Mouse (Mus musculus): ENCODE results near the gene Pde6d. TPM values are rescaled to one million over a fixed set of nuclear protein-coding genes. Genes with fewer than 3 reads are reported as not detected.
A peak's percentile ranks its signal among the peaks of the same experiment; 100 is the strongest.

The Pde6d gene
- polyA plus RNA-seq, 2 experiments, result 63.0 to 63.2 TPM

- Histone ChIP-seq H3K27me3 (ENCODE audit: control insufficient read depth, insufficient read depth, low read length) (no peaks in the 10 kb centered on the region), H3K36me3 (ENCODE audit: control insufficient read depth, insufficient read depth, low read length) (no peaks in the 10 kb centered on the region), H3K4me3 (replicated peaks; ENCODE audit: low read length) (no peak overlapping the region), H3K9ac (ENCODE audit: low read depth, low read length, severe bottlenecking) (0 out of 2 replicates have a peak overlapping the region, but pooled peaks have one; percentile 12), H3K4me1 (ENCODE audit: control insufficient read depth, insufficient read depth, low read length) (peaks cover 37% of the 10 kb centered on the region), H3K9me3 (ENCODE audit: control insufficient read depth, low read length) (no peaks in the 10 kb centered on the region), H3K4me2 (replicated peaks; ENCODE audit: low read depth, low read length, severe bottlenecking) (no peak overlapping the region), H3K27ac (replicated peaks; ENCODE audit: low read depth, low read length) (no peak overlapping the region)
- ATAC-seq (ENCODE audit: low FRiP score, low read depth) (no peak), DNase-seq (ENCODE audit: low spot score) (no peak)
- no peak for TF ChIP-seq POLR2A (IDR thresholded peaks at IDR 0.05; ENCODE audit: borderline replicate concordance, extremely low read depth, insufficient read depth, insufficient read length)
- WGBS, result 80% methylated on average over 1 of the region's 1 CpGs
These were observed 83.8 kb downstream of the Pde6d start for GRCm38 (mm10) chr1:86498611-86499010.

GRCm38 (mm10) chr1:86497986-86498385 lies 84.4 kb downstream of the Pde6d start:
- Histone ChIP-seq H3K9me3 (ENCODE audit: control insufficient read depth, low read length) (no peaks in the 10 kb centered on the region), H3K9ac (ENCODE audit: low read depth, low read length, severe bottlenecking) (no peak overlapping the region), H3K36me3 (ENCODE audit: control insufficient read depth, insufficient read depth, low read length) (no peaks in the 10 kb centered on the region), H3K4me1 (ENCODE audit: control insufficient read depth, insufficient read depth, low read length) (peaks cover 30% of the 10 kb centered on the region), H3K27ac (replicated peaks; ENCODE audit: low read depth, low read length) (no peak overlapping the region), H3K27me3 (ENCODE audit: control insufficient read depth, insufficient read depth, low read length) (no peaks in the 10 kb centered on the region), H3K4me3 (replicated peaks; ENCODE audit: low read length) (no peak overlapping the region), H3K4me2 (replicated peaks; ENCODE audit: low read depth, low read length, severe bottlenecking) (no peak overlapping the region)
- no peak for ATAC-seq (ENCODE audit: low FRiP score, low read depth)
- WGBS, result 55% methylated on average over 3 of the region's 3 CpGs
- no peak for TF ChIP-seq POLR2A (IDR thresholded peaks at IDR 0.05; ENCODE audit: borderline replicate concordance, extremely low read depth, insufficient read depth, insufficient read length)
- DNase-seq (ENCODE audit: low spot score), result no peak

- Histone ChIP-seq H3K27me3 (ENCODE audit: control insufficient read depth, insufficient read depth, low read length) (no peaks in the 10 kb centered on the region), H3K9me3 (ENCODE audit: control insufficient read depth, low read length) (no peaks in the 10 kb centered on the region), H3K4me1 (ENCODE audit: control insufficient read depth, insufficient read depth, low read length) (peaks cover 24% of the 10 kb centered on the region), H3K27ac (replicated peaks; ENCODE audit: low read depth, low read length) (no peak overlapping the region), H3K36me3 (ENCODE audit: control insufficient read depth, insufficient read depth, low read length) (no peaks in the 10 kb centered on the region), H3K4me3 (replicated peaks; ENCODE audit: low read length) (no peak overlapping the region), H3K9ac (ENCODE audit: low read depth, low read length, severe bottlenecking) (no peak overlapping the region), H3K4me2 (replicated peaks; ENCODE audit: low read depth, low read length, severe bottlenecking) (no peak overlapping the region)
- 64% methylated on average over 5 of the region's 5 CpGs for WGBS
- ATAC-seq (ENCODE audit: low FRiP score, low read depth) (no peak), DNase-seq (ENCODE audit: low spot score) (no peak)
- no peak for TF ChIP-seq POLR2A (IDR thresholded peaks at IDR 0.05; ENCODE audit: borderline replicate concordance, extremely low read depth, insufficient read depth, insufficient read length)
These were observed 85.1 kb downstream of the Pde6d start for GRCm38 (mm10) chr1:86497361-86497760.

- 92% methylated on average over 4 of the region's 4 CpGs for whole genome bisulfite sequencing
- Histone ChIP-seq H3K9ac (ENCODE audit: low read depth, low read length, severe bottlenecking) (no peak overlapping the region), H3K27ac (replicated peaks; ENCODE audit: low read depth, low read length) (no peak overlapping the region)
These were observed 86.1 kb downstream of the Pde6d start for GRCm38 (mm10) chr1:86496340-86496739.

GRCm38 (mm10) chr1:86493783-86494182 lies 88.6 kb downstream of the Pde6d start:
- WGBS, result 62% methylated on average over 3 of the region's 3 CpGs
- H3K36me3 ChIP-seq (ENCODE audit: control insufficient read depth, insufficient read depth, low read length), result no peaks in the 10 kb centered on the region
- no peak overlapping the region for H3K9ac ChIP-seq (ENCODE audit: low read depth, low read length, severe bottlenecking)
- H3K9me3 ChIP-seq (ENCODE audit: control insufficient read depth, low read length), result no peaks in the 10 kb centered on the region
- H3K4me2 ChIP-seq (replicated peaks; ENCODE audit: low read depth, low read length, severe bottlenecking), result no peak overlapping the region
- no peak overlapping the region for H3K27ac ChIP-seq (replicated peaks; ENCODE audit: low read depth, low read length)
- H3K27me3 ChIP-seq (ENCODE audit: control insufficient read depth, insufficient read depth, low read length), result no peaks in the 10 kb centered on the region
- no peak overlapping the region for H3K4me3 ChIP-seq (replicated peaks; ENCODE audit: low read length)
- no peak for DNase-seq (ENCODE audit: low spot score)
- no peak for TF ChIP-seq POLR2A (IDR thresholded peaks at IDR 0.05; ENCODE audit: borderline replicate concordance, extremely low read depth, insufficient read depth, insufficient read length)
- peaks cover 17% of the 10 kb centered on the region for H3K4me1 ChIP-seq (ENCODE audit: control insufficient read depth, insufficient read depth, low read length)
- ATAC-seq (ENCODE audit: low FRiP score, low read depth), result no peak

More at GRCm38 (mm10) chr1:86496340-86496739, 86.1 kb downstream of the Pde6d start:
- H3K4me1 ChIP-seq (ENCODE audit: control insufficient read depth, insufficient read depth, low read length), result peaks cover 22% of the 10 kb centered on the region
- H3K9me3 ChIP-seq (ENCODE audit: control insufficient read depth, low read length), result no peaks in the 10 kb centered on the region
- H3K4me3 ChIP-seq (replicated peaks; ENCODE audit: low read length), result no peak overlapping the region
- H3K36me3 ChIP-seq (ENCODE audit: control insufficient read depth, insufficient read depth, low read length), result no peaks in the 10 kb centered on the region
- no peaks in the 10 kb centered on the region for H3K27me3 ChIP-seq (ENCODE audit: control insufficient read depth, insufficient read depth, low read length)
- no peak for TF ChIP-seq POLR2A (IDR thresholded peaks at IDR 0.05; ENCODE audit: borderline replicate concordance, extremely low read depth, insufficient read depth, insufficient read length)
- H3K4me2 ChIP-seq (replicated peaks; ENCODE audit: low read depth, low read length, severe bottlenecking), result no peak overlapping the region
- ATAC-seq (ENCODE audit: low FRiP score, low read depth), result no peak
- DNase-seq (ENCODE audit: low spot score), result no peak

Other genes with a start within 250 kb of the Pde6d start
- gene Ncl, start 223.2 kb downstream of the Pde6d start, polyA plus RNA-seq (2012; rRNA removed), result 63.5 and 201 TPM in 2 replicates
- 286 and 299 TPM in 2 replicates for gene Ncl, start 223.2 kb downstream of the Pde6d start, polyA plus RNA-seq (2014; fragmentation: Nextera tagmentation; extraction: Ambion mirVana)
- gene Nmur1, start 156.4 kb downstream of the Pde6d start, polyA plus RNA-seq (2012; rRNA removed), result 0.09 TPM in 1 of 2 replicates, not detected in the other
- 0.17 TPM in 1 of 2 replicates, not detected in the other for gene Nmur1, start 156.4 kb downstream of the Pde6d start, polyA plus RNA-seq (2014; fragmentation: Nextera tagmentation; extraction: Ambion mirVana)
- not detected in 2 replicates for gene Tex44, start 156.3 kb downstream of the Pde6d start, polyA plus RNA-seq (2012; rRNA removed)
- not detected in 2 replicates for gene Tex44, start 156.3 kb downstream of the Pde6d start, polyA plus RNA-seq (2014; fragmentation: Nextera tagmentation; extraction: Ambion mirVana)
- 1,648 and 3,055 TPM in 2 replicates for gene Ptma, start 55.9 kb downstream of the Pde6d start, polyA plus RNA-seq (2012; rRNA removed)
- gene Ptma, start 55.9 kb downstream of the Pde6d start, polyA plus RNA-seq (2014; fragmentation: Nextera tagmentation; extraction: Ambion mirVana), result 2,429 and 2,674 TPM in 2 replicates
- 62.1 and 68.9 TPM in 2 replicates for gene Cops7b, start 275 bp upstream of the Pde6d start, polyA plus RNA-seq (2012; rRNA removed)
- gene Cops7b, start 275 bp upstream of the Pde6d start, polyA plus RNA-seq (2014; fragmentation: Nextera tagmentation; extraction: Ambion mirVana), result 35.6 and 42.6 TPM in 2 replicates
- gene Nppc, start 87.9 kb upstream of the Pde6d start, polyA plus RNA-seq (2012; rRNA removed), result 5.6 and 6.4 TPM in 2 replicates
- gene Nppc, start 87.9 kb upstream of the Pde6d start, polyA plus RNA-seq (2014; fragmentation: Nextera tagmentation; extraction: Ambion mirVana), result 4.7 and 6.1 TPM in 2 replicates
- gene Dis3l2, start 121.2 kb upstream of the Pde6d start, polyA plus RNA-seq (2012; rRNA removed), result 22.2 and 23.8 TPM in 2 replicates
- 24.4 and 26.9 TPM in 2 replicates for gene Dis3l2, start 121.2 kb upstream of the Pde6d start, polyA plus RNA-seq (2014; fragmentation: Nextera tagmentation; extraction: Ambion mirVana)

Data from limb, embryonic 14.5 days (tissue).